Mouse (Mus musculus): ENCODE measurements around the gene Maea. TPM values are rescaled to one million over a fixed set of nuclear protein-coding genes. Genes with fewer than 3 reads are reported as not detected.

Maea gene
- polyA plus RNA-seq (2012; rRNA removed): 160 and 185 TPM in 2 replicates

DNA sequence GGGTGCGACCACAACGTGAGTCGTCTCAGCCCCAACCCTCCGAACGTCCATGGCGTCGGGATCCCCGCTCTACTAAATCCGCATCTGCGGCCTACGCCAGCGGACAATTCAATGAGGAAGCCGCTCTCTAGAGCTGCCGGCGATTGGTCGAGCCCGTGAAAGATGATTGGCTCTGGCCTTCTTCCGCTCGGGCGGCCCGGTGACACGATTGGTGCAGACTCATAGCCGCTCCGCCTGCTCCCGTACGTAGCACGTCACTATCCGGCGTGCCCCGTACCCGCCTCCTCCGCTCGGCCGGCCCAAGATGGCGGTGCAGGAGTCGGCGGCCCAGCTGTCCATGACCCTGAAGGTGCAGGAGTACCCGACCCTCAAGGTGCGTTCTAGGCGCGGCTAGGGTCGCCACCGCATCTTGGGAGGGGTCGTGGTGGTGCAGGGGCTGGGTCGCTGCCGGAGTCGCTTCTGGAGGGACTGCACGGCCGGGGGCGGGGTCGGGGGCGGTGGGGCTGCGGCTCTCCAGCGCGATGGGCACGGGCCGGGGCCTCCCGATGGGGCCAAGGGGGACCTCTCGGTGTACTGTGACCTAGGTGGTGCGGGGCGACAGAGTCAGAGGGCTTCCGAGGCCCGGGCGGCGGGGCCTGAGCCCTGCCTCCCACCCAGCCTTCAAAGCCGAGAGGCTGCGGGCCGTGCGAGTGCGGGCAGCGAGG lies at the start of gene Maea:
TSS of gene Maea (plus strand) at position 237 of the 704 bp plus-strand sequence.

DNA sequence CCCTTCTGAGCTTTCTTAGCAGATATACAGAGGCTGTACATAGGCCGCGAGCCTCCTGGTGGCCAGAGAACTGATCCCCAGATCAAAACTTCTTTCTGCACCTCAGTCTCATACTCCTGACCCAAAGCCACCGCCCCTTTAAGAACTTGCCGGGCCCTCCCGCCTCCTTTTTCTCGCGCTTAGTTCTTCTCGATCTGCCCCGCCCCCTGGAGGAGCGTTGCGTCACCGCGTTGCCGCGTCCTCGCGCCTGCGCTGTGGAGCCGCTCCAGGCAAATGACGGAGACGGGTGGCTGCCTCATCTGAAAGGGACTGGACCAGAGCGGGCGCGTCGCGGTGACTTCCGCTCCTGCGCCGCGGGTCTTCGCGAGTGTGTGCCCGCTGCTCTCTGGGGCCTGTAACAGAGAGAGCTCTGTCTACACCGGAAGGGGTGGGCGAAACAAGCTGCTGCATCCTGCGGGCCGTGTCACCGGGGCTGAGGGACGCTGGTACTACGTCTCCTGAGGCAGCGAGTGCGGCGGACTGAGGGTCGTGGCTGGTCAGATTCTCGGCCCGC lies 43.1 kb downstream of the Maea start, which contains the start of gene Uvssa:
TSS of gene Uvssa (plus strand) at position 248 of the 553 bp plus-strand sequence.

Other genes with a start within 250 kb of the Maea start
- gene Slc5a1, start 231.3 kb upstream of the Maea start, polyA plus RNA-seq (2012; rRNA removed): 0.22 and 0.37 TPM in 2 replicates
- 49.5 and 57.8 TPM in 2 replicates for gene Spon2, start 117.1 kb upstream of the Maea start, polyA plus RNA-seq (2012; rRNA removed)
- gene Ctbp1, start 60.5 kb upstream of the Maea start, polyA plus RNA-seq (2012; rRNA removed): 426 and 592 TPM in 2 replicates
- 5.7 and 6.8 TPM in 2 replicates for gene Uvssa, start 43.0 kb downstream of the Maea start, polyA plus RNA-seq (2012; rRNA removed)
- gene Nkx1-1, start 98.5 kb downstream of the Maea start, polyA plus RNA-seq (2012; rRNA removed): not detected in 2 replicates

Measured in ovary, adult 2 months (tissue).